Mouse (Mus musculus) layer of hippocampus, postnatal 10 days (tissue): ENCODE measurements around the gene Ptpro. TPM values are rescaled to one million over a fixed set of nuclear protein-coding genes. Genes with fewer than 3 reads are reported as not detected.

Experiments used
- DNase-seq, 2 experiments: peaks; one replicate each; pipeline ENCODE4 v3.0.0; 2021; ENCODE audit warnings: low spot score in 2 of 2
- long read RNA-seq: library from polyadenylated mRNA; stranded (forward); transcript quantifications from one replicate; pipeline ENCODE4 v2.0.0, GENCODE M21; 2023
- total RNA-seq, 2 experiments: library from RNA; stranded (reverse); gene quantifications; 2 replicates each; pipeline ENCODE4 v1.2.3; 2021

The Ptpro gene
- 10 to 100 TPM; 85.8 to 94.2 TPM for total RNA-seq
- long read RNA-seq, full-length matches to known transcripts = 8 of 38 reads
- long read RNA-seq, partial matches to known transcripts = 17 of 38 reads
- long read RNA-seq, other reads (novel, unspliced or antisense) = 13 of 38 reads

DNA sequence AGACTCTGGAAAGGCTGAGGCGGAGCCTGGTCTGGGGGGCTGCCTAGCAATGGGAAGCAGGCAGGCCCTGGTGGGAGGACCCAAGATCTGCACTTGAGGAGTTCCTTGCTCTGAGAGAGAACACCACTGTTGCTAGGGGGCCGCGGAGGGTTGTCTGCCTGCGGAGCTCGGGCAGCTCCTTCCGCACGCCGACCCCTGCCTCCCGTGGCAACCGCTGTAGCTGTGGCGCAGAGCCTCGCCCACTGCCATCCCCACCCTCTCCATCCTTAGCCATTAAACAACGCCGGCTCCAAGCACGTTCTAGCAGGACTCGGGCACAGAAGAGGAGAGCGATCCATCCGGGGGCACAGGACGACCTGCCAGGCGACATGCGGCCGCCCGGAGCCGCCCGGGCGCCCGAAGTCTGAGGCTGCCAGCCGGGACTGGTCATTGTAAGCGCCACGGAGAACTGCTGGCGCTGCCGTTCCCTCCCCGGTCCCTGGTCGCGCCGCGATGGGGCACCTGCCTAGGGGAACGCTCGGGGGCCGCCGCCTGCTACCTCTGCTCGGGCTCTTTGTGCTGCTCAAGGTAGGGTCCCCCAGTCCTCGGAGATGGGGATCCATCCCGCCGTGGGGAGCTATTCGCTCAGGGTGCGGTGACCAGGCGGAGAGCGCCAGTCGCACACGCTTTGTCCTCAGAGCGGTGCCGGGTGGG, at the start of gene Ptpro:
Gene Ptpro (plus strand): TSS at position 126 of the 693 bp plus-strand sequence.
- peak; percentile 68 to 74 for DNase-seq

GRCm38 (mm10) chr6:137202661-137203060, 49.5 kb upstream of the Ptpro start:
- no peak for DNase-seq

GRCm38 (mm10) chr6:137205662-137206400, 46.3 kb upstream of the Ptpro start:
- DNase-seq = peak; percentile 35 to 49

DNA sequence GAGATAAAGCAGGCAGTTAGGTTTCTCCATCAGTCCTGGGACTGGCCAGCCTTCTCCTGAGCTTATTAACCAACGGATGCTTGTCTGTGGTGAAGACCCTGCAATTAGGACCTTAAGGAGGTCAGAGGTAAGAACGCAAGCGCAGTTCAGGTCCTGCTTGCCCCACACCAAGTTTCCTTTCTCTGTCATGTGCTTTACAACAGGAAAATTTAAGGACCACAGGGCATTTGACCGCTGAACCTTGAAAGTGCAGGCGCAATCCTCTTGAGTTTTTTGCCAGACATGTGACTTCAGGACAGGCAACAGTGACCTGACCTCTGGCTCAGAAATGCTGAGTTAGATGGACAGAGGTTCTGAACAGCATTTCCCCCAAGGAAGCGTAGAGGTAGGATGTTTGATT, 45.0 kb upstream of the Ptpro start:
- no peak for DNase-seq

DNA sequence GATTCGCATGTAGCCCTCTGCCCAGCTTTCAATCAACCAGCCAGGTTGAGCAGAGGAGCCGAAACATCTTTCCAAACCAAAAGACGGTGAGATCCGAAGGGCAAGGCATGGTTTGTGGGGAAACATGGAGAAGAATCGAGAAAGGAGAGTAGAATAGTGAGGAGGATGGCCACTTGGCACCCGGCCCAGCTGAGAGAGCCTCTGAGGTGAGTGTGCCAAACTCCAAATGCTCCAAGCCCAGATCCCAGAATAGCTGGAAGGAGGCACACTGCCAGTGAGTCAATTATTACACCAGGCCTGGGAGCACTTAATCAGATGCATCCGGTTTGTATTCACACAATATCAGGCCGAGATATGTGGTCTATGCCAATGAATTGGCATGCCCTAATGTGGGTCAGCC, 42.1 kb upstream of the Ptpro start:
- DNase-seq = peak; percentile 65 to 72

- no peak for DNase-seq
Measured at GRCm38 (mm10) chr6:137210991-137211390, 41.1 kb upstream of the Ptpro start.

DNA sequence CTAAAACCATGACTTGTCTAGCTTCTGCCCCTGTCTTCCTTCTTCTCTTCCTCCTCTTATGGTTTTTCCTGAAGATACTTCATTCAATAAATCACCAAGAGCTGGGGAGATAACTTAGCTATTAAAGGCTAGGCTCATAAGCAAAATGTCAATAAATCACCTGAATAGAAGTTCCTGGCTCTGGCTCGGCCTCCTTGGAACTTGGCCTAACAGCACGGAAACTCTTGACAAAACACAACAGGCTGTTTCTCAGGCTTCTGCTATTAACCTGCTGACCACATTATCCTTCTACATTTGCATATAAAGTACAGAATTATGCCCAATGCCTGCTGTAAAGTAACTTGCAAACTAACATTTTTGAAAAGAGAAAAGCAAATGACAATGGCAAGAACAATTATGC, 40.7 kb upstream of the Ptpro start:
- no peak for DNase-seq

GRCm38 (mm10) chr6:137217841-137218463, 34.2 kb upstream of the Ptpro start:
- no peak for DNase-seq

DNA sequence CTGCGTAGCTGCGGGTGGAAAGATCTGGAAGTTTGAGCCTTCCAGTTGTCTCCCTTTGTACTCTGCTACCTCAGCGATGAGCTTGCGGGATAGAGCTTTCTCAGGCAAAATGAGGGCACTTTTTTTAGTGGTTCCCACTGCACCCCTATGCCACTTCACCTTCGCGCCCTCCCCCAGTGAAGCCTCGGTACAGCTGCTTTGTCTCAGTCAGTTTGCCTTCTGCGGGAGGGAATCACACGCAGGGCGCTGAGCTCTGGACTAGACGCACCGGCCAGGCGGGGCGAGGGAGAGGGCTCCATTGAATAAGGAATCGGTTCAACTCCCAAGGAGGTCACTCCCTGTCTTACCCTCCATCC, 746 bp downstream of the Ptpro start:
- DNase-seq = peak in 1 of 2 experiments; percentile 51

DNA sequence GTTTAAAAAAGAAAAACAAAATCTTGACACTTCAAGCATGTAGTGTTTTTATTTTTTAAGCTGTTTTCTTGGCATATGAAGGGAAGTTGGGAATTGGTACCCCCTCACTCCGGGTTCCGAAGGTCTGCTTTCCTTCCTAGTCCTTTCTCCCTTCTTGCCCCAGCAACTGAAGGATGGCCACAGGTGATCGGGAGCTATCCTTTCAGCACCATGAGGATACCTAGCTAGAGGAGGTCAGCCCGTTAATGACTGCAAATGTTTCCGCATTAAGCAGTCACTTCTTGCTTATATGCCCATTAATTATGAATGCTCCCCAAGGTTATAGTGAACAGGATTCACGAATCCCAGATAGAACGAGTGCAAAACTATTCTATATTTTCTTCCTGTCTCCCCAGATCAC, 1.3 kb downstream of the Ptpro start:
- DNase-seq = no peak

DNA sequence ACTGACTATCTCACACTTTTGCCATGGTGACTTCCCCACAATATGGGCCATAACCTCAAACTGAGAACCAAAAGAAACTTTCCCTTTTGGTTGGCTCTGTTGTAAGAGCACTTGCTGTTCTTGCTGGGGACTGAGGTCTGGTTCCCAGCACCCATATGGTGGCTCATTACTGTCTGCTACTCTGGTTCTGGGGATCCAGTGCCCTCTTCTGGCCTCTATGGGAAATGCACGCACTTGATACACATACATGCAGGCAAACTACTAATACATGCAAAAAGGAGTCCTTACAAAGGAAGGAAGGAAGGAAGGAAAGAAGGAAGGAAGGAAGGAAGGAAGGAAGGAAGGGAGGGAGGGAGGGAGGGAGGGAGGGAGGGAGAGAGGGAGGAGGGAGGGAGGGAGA, 8.9 kb downstream of the Ptpro start:
- DNase-seq = no peak

GRCm38 (mm10) chr6:137262087-137262486, 10.0 kb downstream of the Ptpro start:
- DNase-seq = no peak

GRCm38 (mm10) chr6:137268019-137268418, 15.9 kb downstream of the Ptpro start:
- DNase-seq = no peak

GRCm38 (mm10) chr6:137268592-137268991, 16.5 kb downstream of the Ptpro start:
- DNase-seq = no peak

GRCm38 (mm10) chr6:137272513-137272912, 20.4 kb downstream of the Ptpro start:
- DNase-seq = no peak

DNA sequence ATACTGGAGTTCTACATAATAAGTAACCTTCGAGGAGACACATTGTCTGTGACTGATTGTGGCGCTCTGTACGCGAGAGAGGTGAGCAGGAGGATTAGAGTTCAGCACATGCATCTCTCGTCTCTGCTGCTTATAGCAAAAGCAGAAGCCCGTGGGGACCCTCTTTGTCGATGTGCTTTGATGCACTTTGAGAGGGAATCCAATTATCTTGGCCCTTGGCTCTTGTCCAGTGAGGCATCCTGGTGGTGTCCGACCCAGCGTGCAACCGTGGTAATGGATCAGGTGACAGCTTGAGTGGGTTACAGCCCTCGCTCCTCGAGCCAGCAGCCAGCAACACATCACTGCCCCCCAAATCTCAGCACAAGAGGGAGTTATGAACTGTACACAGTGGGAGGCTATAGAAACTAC, 25.5 kb downstream of the Ptpro start:
- no peak for DNase-seq

DNA sequence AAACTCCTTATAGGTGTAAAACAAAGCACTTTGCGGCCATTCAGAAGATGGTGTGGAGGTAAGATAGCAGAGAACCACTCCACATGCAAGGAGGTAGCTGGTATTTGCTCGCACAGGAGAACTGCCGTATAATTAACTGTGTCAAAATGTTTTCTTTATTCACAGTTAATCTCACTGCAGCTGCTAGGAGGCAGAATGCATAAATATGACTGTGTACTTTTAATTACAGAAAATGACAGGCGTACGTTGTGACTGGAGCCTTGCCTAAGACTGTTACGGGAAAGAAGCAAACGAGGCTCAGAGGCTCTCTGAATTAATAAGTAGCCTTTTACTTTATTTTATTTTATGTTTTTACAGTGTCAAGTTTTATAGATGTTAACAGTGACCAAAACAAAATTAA, 27.5 kb downstream of the Ptpro start:
- DNase-seq = no peak

- no peak for DNase-seq
Measured at GRCm38 (mm10) chr6:137281541-137282049, 29.5 kb downstream of the Ptpro start.

DNA sequence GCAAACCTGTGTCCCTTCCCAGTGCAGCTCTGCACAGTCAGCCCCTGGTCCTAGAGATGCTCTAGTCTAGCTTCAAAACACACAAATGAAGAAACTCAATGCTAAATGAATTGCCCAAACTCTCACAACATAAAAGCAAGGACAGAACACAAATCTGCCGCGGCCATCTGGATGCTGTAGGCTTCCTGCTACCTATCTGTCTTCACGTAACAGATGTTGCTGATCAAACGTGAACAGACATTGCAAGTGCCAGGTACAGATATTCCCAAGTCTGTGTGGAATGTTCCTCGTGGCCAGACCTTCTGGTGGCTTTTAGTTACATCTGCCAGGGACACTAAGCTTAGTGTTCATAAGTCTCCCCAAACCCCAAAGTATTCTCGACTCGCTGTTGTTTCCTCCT, 29.9 kb downstream of the Ptpro start:
- no peak for DNase-seq

DNA sequence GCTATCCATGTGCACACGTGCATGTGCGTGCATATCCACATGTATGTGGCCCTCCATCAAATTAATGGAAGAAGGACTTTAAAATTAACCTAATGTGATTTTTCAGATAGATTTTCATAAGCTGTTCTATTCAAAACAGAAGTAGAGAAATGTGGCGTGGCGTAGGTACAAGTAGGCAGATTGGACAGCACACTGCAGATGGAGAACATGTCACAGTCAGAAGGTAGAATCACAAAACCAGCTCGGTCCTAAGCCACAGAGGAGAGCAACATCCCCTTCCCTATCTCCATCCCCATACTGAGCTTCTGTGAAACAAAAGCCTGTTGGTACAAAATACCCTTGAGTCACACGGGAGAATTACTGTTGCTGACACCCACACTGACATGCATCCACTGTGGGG, 34.3 kb downstream of the Ptpro start:
- no peak for DNase-seq

GRCm38 (mm10) chr6:137287788-137288187, 35.7 kb downstream of the Ptpro start:
- no peak for DNase-seq

GRCm38 (mm10) chr6:137288264-137288663, 36.1 kb downstream of the Ptpro start:
- DNase-seq = no peak
